Comparison of ENCODE assay signal across 9 mouse cellular contexts in genomic region chr7:24611709-24612108, GRCm38 (mm10). TPM values are rescaled to one million over a fixed set of nuclear protein-coding genes. Genes with fewer than 3 reads are reported as not detected.
DNase-seq lines count a peak whose midpoint lies in the region; ATAC-seq and TF ChIP-seq lines count a peak whose summit lies in the region.
"Had no signal": no experiment of that assay in that cellular context is flagged by ENCODE, and none has a peak within 500 bp of the region (broad histone marks: within the 10 kb centered on the region; RNA-seq: fewer than 3 reads in every experiment).

No protein-coding gene starts in this region.

- peaks cover 75% of the 10 kb centered on the region for H3K27me3 ChIP-seq in hindbrain, embryonic 10.5 days (ENCODE audit: insufficient read depth, poor library complexity, severe bottlenecking)
- peaks cover 41% of the 10 kb centered on the region for H3K27me3 ChIP-seq in hindbrain, embryonic 11.5 days (ENCODE audit: control insufficient read depth, insufficient read depth, low read length)
- H3K27me3 ChIP-seq in G1E (ENCODE audit: insufficient read depth, low read length) = peaks cover 12% of the 10 kb centered on the region; the same call in 1 of the 2 replicates
- peaks cover 38% of the 10 kb centered on the region for H3K27me3 ChIP-seq in forebrain, embryonic 16.5 days (replicated peaks; ENCODE audit: control insufficient read depth, insufficient read depth, low read length)
- H3K27me3 ChIP-seq in liver, embryonic 15.5 days = peaks cover 31% of the 10 kb centered on the region

- WGBS in hindbrain, embryonic 10.5 days = 13% methylated on average over 7 of the region's 7 CpGs
- WGBS in hindbrain, embryonic 11.5 days = 15% methylated on average over 7 of the region's 7 CpGs
- 16% methylated on average over 7 of the region's 7 CpGs for WGBS in forebrain, embryonic 16.5 days
- 7% methylated on average over 7 of the region's 7 CpGs for WGBS in liver, embryonic 15.5 days (ENCODE audit: insufficient replicate concordance)

- no peak for DNase-seq in hindbrain, embryonic 10.5 days (ENCODE audit: low spot score)
- DNase-seq in hindbrain, embryonic 11.5 days (ENCODE audit: low spot score) = no peak
- DNase-seq in G1E (ENCODE audit: low spot score) = no peak
- no peak for DNase-seq in ovary, postnatal 14 days (ENCODE audit: low spot score)
- no peak for DNase-seq in left cerebral cortex, postnatal 14 days (ENCODE audit: low spot score in 2 of 2)
- no peak for DNase-seq in cerebellum, adult 8-10 months

- no peak overlapping the region for H3K4me2 ChIP-seq in hindbrain, embryonic 11.5 days (replicated peaks; ENCODE audit: low read depth, low read length)
- H3K4me2 ChIP-seq in forebrain, embryonic 16.5 days (ENCODE audit: low read length) = peak overlapping the region; percentile 49
- peak overlapping the region; percentile 92 for H3K4me2 ChIP-seq in liver, embryonic 15.5 days

- H3K4me1 ChIP-seq in hindbrain, embryonic 10.5 days (replicated peaks) = peaks cover 29% of the 10 kb centered on the region
- H3K4me1 ChIP-seq in hindbrain, embryonic 11.5 days (replicated peaks; ENCODE audit: control insufficient read depth, insufficient read depth, low read length) = peaks cover 6% of the 10 kb centered on the region
- peaks cover 11% of the 10 kb centered on the region for H3K4me1 ChIP-seq in G1E (ENCODE audit: insufficient read depth, low read depth, low read length)
- peaks cover 16% of the 10 kb centered on the region for H3K4me1 ChIP-seq in forebrain, embryonic 16.5 days (replicated peaks; ENCODE audit: control insufficient read depth, insufficient read depth, low read length)
- peaks cover 42% of the 10 kb centered on the region for H3K4me1 ChIP-seq in liver, embryonic 15.5 days (replicated peaks)

- H3K9me3 ChIP-seq in hindbrain, embryonic 10.5 days = no peaks in the 10 kb centered on the region
- no peaks in the 10 kb centered on the region for H3K9me3 ChIP-seq in hindbrain, embryonic 11.5 days (ENCODE audit: control insufficient read depth, low read length)
- H3K9me3 ChIP-seq in G1E (replicated peaks) = no peaks in the 10 kb centered on the region
- H3K9me3 ChIP-seq in forebrain, embryonic 16.5 days (ENCODE audit: control insufficient read depth, low read length) = no peaks in the 10 kb centered on the region
- H3K9me3 ChIP-seq in liver, embryonic 15.5 days (replicated peaks) = no peaks in the 10 kb centered on the region

- H3K9ac ChIP-seq in hindbrain, embryonic 11.5 days (ENCODE audit: low read depth, low read length) = no peak overlapping the region
- no peak overlapping the region for H3K9ac ChIP-seq in forebrain, embryonic 16.5 days (replicated peaks; ENCODE audit: low read depth, low read length)
- H3K9ac ChIP-seq in liver, embryonic 15.5 days = peak overlapping the region; percentile 58; the same call in 1 of the 2 replicates

- no peak overlapping the region for H3K27ac ChIP-seq in hindbrain, embryonic 10.5 days
- no peak overlapping the region for H3K27ac ChIP-seq in hindbrain, embryonic 11.5 days (ENCODE audit: low read depth, low read length)
- no peak overlapping the region for H3K27ac ChIP-seq in forebrain, embryonic 16.5 days (ENCODE audit: low read length)
- no peak overlapping the region for H3K27ac ChIP-seq in liver, embryonic 15.5 days (replicated peaks)

- no peak for ATAC-seq in hindbrain, embryonic 11.5 days (ENCODE audit: low FRiP score)
- no peak for ATAC-seq in G1E (ENCODE audit: extremely low read depth, insufficient number of reproducible peaks, low FRiP score, poor library complexity, severe bottlenecking)
- ATAC-seq in forebrain, embryonic 16.5 days = no peak
- ATAC-seq in liver, embryonic 15.5 days (ENCODE audit: insufficient read depth) = no peak

- intact Hi-C loops in left cerebral cortex, postnatal 14 days (cut with DNase I) = no loop called here

- H3K4me3 ChIP-seq in hindbrain, embryonic 10.5 days = peak overlapping the region; percentile 51
- H3K4me3 ChIP-seq in hindbrain, embryonic 11.5 days (ENCODE audit: low read depth, low read length) = no peak overlapping the region
- peak overlapping the region; percentile 71; the same call in 1 of the 2 replicates for H3K4me3 ChIP-seq in G1E (ENCODE audit: low read depth, low read length)
- H3K4me3 ChIP-seq in forebrain, embryonic 16.5 days (replicated peaks; ENCODE audit: low read length) = no peak overlapping the region; the same call in 1 of the 2 replicates
- peak overlapping the region; percentile 63 for H3K4me3 ChIP-seq in liver, embryonic 15.5 days (replicated peaks)

- H3K36me3 ChIP-seq in hindbrain, embryonic 10.5 days = no peaks in the 10 kb centered on the region
- no peaks in the 10 kb centered on the region for H3K36me3 ChIP-seq in hindbrain, embryonic 11.5 days (ENCODE audit: control insufficient read depth, insufficient read depth, low read length)
- H3K36me3 ChIP-seq in G1E (replicated peaks) = peaks cover 32% of the 10 kb centered on the region
- no peaks in the 10 kb centered on the region for H3K36me3 ChIP-seq in forebrain, embryonic 16.5 days (ENCODE audit: control insufficient read depth, insufficient read depth)
- H3K36me3 ChIP-seq in liver, embryonic 15.5 days (replicated peaks) = no peaks in the 10 kb centered on the region

- no peak for TF ChIP-seq CTCF in G1E (IDR thresholded peaks at IDR 0.05; ENCODE audit: low read depth, low read length)

RNA-seq across cellular contexts. Expression of gene Phldb3, which starts 1.1 kb away (rescaled TPM):
- not detected in 2 replicates for polyA plus RNA-seq in hindbrain, embryonic 10.5 days (2016; fragmentation: Nextera tagmentation; extraction: Ambion mirVana)
- polyA plus RNA-seq in hindbrain, embryonic 11.5 days (2014; fragmentation: Nextera tagmentation; extraction: Ambion mirVana) = 0.09 TPM in 1 of 2 replicates, not detected in the other
- total RNA-seq in G1E (2014; fragmentation: Nextera tagmentation) (2.3 and 8.0 TPM in 2 replicates), G1E (2017) (1.1 and 1.4 TPM in 2 replicates)
- polyA plus RNA-seq in G1E (2012) = 4.9 and 6.0 TPM in 2 replicates
- not detected in 2 replicates for polyA plus RNA-seq in forebrain, embryonic 16.5 days (2015; fragmentation: Nextera tagmentation; extraction: Ambion mirVana)
- 0.10 and 0.12 TPM in 2 replicates for polyA plus RNA-seq in liver, embryonic 15.5 days (2015; fragmentation: Nextera tagmentation; extraction: Ambion mirVana)
- total RNA-seq in left cerebral cortex, postnatal 14 days (2021) = under 1 TPM in 1 of 2 experiments, not detected in 1; 0.42 TPM

RNA-seq across cellular contexts. Expression of gene Zfp575, which starts 24.3 kb away (rescaled TPM):
- 2.0 and 3.2 TPM in 2 replicates for polyA plus RNA-seq in hindbrain, embryonic 10.5 days (2016; fragmentation: Nextera tagmentation; extraction: Ambion mirVana)
- 0.93 and 1.2 TPM in 2 replicates for polyA plus RNA-seq in hindbrain, embryonic 11.5 days (2014; fragmentation: Nextera tagmentation; extraction: Ambion mirVana)
- total RNA-seq in G1E (2014; fragmentation: Nextera tagmentation) = not detected in 2 replicates
- total RNA-seq in G1E (2017) = 0.05 TPM in 1 of 2 replicates, not detected in the other
- polyA plus RNA-seq in G1E (2012) = not detected in 2 replicates
- 9.9 and 11.7 TPM in 2 replicates for polyA plus RNA-seq in forebrain, embryonic 16.5 days (2015; fragmentation: Nextera tagmentation; extraction: Ambion mirVana)
- 0.22 and 0.24 TPM in 2 replicates for polyA plus RNA-seq in liver, embryonic 15.5 days (2015; fragmentation: Nextera tagmentation; extraction: Ambion mirVana)
- total RNA-seq in left cerebral cortex, postnatal 14 days (2021) = 1 to 10 TPM; 6.9 to 7.2 TPM

RNA-seq across cellular contexts. Expression of gene Ethe1, which starts 24.4 kb away (rescaled TPM):
- 22.2 and 23.2 TPM in 2 replicates for polyA plus RNA-seq in hindbrain, embryonic 10.5 days (2016; fragmentation: Nextera tagmentation; extraction: Ambion mirVana)
- polyA plus RNA-seq in hindbrain, embryonic 11.5 days (2014; fragmentation: Nextera tagmentation; extraction: Ambion mirVana) = 19.8 and 20.6 TPM in 2 replicates
- 9.1 and 12.0 TPM in 2 replicates for total RNA-seq in G1E (2014; fragmentation: Nextera tagmentation)
- total RNA-seq in G1E (2017) = 4.8 and 8.6 TPM in 2 replicates
- 11.0 and 12.0 TPM in 2 replicates for polyA plus RNA-seq in G1E (2012)
- 19.8 and 23.3 TPM in 2 replicates for polyA plus RNA-seq in forebrain, embryonic 16.5 days (2015; fragmentation: Nextera tagmentation; extraction: Ambion mirVana)
- polyA plus RNA-seq in liver, embryonic 15.5 days (2015; fragmentation: Nextera tagmentation; extraction: Ambion mirVana) = 27.1 and 28.9 TPM in 2 replicates
- 10 to 100 TPM in 1 of 2 experiments, 1 to 10 TPM in 1; 9.3 to 11.3 TPM for total RNA-seq in left cerebral cortex, postnatal 14 days (2021)

RNA-seq across cellular contexts. Expression of gene Lypd3, which starts 24.6 kb away (rescaled TPM):
- polyA plus RNA-seq in hindbrain, embryonic 10.5 days (2016; fragmentation: Nextera tagmentation; extraction: Ambion mirVana) = 0.47 and 2.1 TPM in 2 replicates
- 0.73 and 1.6 TPM in 2 replicates for polyA plus RNA-seq in hindbrain, embryonic 11.5 days (2014; fragmentation: Nextera tagmentation; extraction: Ambion mirVana)
- total RNA-seq in G1E (2014; fragmentation: Nextera tagmentation) = not detected in 2 replicates
- 0.23 TPM in 1 of 2 replicates, not detected in the other for total RNA-seq in G1E (2017)
- polyA plus RNA-seq in G1E (2012) = not detected in 2 replicates
- polyA plus RNA-seq in forebrain, embryonic 16.5 days (2015; fragmentation: Nextera tagmentation; extraction: Ambion mirVana) = 0.29 and 0.58 TPM in 2 replicates
- not detected in 2 replicates for polyA plus RNA-seq in liver, embryonic 15.5 days (2015; fragmentation: Nextera tagmentation; extraction: Ambion mirVana)
- total RNA-seq in left cerebral cortex, postnatal 14 days (2021) = under 1 TPM; 0.48 to 0.53 TPM
- polyA plus RNA-seq: cortical plate, adult 2 months had no signal

Comparison
In these comparisons a context has a peak if more than half of its experiments do, and no peak if none do; other contexts are left out.
1. H3K4me3 ChIP-seq: peak in hindbrain, embryonic 10.5 days (single experiment), G1E (single experiment) and liver, embryonic 15.5 days (single experiment); none in hindbrain, embryonic 11.5 days (single experiment) and forebrain, embryonic 16.5 days (single experiment).